Mouse (Mus musculus): ENCODE measurements around the gene Gucd1. TPM values are rescaled to one million over a fixed set of nuclear protein-coding genes. Genes with fewer than 3 reads are reported as not detected.
A peak's percentile ranks its signal among the peaks of the same experiment; 100 is the strongest.

The Gucd1 gene
- polyA plus RNA-seq, 1 experiment from 2014 or later = 40.4 TPM

DNA sequence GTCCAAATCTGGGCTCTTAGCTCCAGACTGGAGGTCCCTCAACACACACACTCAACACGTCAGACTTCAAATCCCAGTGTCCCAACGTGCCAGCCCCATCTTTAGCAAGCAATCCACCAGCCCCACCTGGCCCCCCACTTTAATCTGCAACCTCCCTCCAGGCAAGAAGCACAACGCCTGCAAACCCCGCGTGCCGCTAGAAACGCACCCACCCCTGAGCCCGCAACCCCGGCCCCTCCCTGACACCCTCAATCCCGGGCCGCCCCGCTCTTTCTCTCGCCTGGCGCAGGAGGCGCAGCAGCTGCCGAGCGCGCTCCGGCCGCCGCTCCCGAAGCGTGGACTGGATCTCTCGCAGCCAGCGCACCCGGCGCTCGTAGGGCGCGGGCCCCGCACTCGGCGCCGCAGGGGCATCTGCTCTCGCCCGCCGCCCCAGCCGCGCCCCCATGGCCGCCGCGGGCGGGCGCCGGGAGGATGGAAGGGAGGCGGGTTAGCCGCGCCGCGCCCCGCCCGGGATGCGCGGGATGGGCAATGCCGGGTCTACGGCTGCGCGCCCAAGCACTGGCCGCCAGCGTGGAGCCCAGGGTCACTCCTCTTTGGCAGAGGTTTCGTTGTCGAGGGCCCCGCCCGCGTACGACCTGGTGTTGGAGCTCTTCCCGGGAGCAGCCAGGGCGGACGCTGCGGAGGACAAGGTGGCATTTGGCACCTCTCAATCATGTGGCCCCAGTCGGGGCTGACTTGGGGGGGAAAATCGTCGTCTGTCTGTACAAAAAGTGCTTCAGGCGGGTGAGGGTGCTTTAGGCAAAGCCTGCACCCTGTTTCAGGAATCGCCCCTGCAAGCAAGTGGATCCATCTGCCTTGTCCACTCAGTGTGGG, 42.1 kb upstream of the Gucd1 start, which contains the start of gene Lrrc75b:
Lrrc75b (minus strand) TSS at position 655 of the 873 bp plus-strand sequence.
- Histone ChIP-seq H3K4me3 (ENCODE audit: low read depth, low read length) (peak within 1 kb of the TSS; percentile 58), H3K4me1 (replicated peaks; ENCODE audit: control insufficient read depth, insufficient read depth, low read length) (peaks cover 9% of the 10 kb centered on the region; the same call in 1 of the 2 replicates), H3K9me3 (ENCODE audit: control insufficient read depth, low read length) (no peaks in the 10 kb centered on the region), H3K27ac (ENCODE audit: low read depth) (no peak within 1 kb of the TSS), H3K36me3 (ENCODE audit: control insufficient read depth, insufficient read depth, low read length) (no peaks in the 10 kb centered on the region), H3K9ac (ENCODE audit: low read length) (peak within 1 kb of the TSS; percentile 51), H3K4me2 (ENCODE audit: low read length) (peak within 1 kb of the TSS; percentile 99), H3K27me3 (replicated peaks; ENCODE audit: control insufficient read depth, insufficient read depth, low read length) (peaks cover 29% of the 10 kb centered on the region)
- DNase-seq (ENCODE audit: low spot score) (no peak), ATAC-seq (replicated peaks; ENCODE audit: low FRiP score, low TSS enrichment, low read depth) (peak; percentile 56; the same call in 1 of the 2 replicates)
- WGBS = 1% methylated on average over 74 of the region's 75 CpGs

DNA sequence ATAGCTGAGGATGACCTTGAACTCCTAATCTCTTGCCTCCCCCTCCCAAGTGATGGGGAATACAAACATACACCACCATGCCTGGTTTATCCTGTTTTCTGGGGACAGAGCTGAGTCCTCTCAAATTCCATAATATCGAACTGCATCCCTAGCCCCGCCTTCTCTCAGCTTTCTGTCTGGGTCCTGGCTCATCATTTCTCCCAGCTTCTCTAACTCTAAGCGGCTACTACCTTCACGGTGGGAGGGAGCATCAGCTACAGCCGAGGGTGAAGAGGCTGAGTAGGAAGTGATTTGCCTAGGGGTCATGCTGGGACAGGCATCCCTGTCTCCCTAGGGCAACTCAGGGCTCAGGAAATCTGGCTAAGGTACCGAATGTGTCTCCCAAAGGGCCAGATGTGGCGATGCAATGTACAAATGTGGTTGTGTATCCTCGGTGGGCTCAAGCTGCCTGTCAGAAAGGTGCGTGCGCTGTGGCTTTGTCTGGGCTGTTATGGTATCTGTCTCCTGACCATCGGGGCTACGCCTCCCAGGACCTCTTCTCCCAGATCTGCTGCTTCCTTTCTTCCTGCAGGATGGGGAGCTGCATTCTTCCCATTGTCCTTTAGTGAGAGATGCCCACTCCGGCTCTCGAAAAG, 41.4 kb upstream of the Gucd1 start:
- 3% methylated on average over 14 of the region's 14 CpGs for WGBS
- peak overlapping the region; percentile 99 for H3K4me2 ChIP-seq (ENCODE audit: low read length)
- DNase-seq (ENCODE audit: low spot score) = no peak
- H3K9ac ChIP-seq (ENCODE audit: low read length) = no peak overlapping the region; the same call in 1 of the 2 replicates
- no peak for ATAC-seq (replicated peaks; ENCODE audit: low FRiP score, low TSS enrichment, low read depth)
- H3K27me3 ChIP-seq (replicated peaks; ENCODE audit: control insufficient read depth, insufficient read depth, low read length) = peaks cover 29% of the 10 kb centered on the region
- H3K4me1 ChIP-seq (replicated peaks; ENCODE audit: control insufficient read depth, insufficient read depth, low read length) = peaks cover 9% of the 10 kb centered on the region; the same call in 1 of the 2 replicates
- no peak overlapping the region for H3K27ac ChIP-seq (ENCODE audit: low read depth)
- H3K36me3 ChIP-seq (ENCODE audit: control insufficient read depth, insufficient read depth, low read length) = no peaks in the 10 kb centered on the region
- H3K9me3 ChIP-seq (ENCODE audit: control insufficient read depth, low read length) = no peaks in the 10 kb centered on the region
- H3K4me3 ChIP-seq (ENCODE audit: low read depth, low read length) = peak overlapping the region; percentile 58

DNA sequence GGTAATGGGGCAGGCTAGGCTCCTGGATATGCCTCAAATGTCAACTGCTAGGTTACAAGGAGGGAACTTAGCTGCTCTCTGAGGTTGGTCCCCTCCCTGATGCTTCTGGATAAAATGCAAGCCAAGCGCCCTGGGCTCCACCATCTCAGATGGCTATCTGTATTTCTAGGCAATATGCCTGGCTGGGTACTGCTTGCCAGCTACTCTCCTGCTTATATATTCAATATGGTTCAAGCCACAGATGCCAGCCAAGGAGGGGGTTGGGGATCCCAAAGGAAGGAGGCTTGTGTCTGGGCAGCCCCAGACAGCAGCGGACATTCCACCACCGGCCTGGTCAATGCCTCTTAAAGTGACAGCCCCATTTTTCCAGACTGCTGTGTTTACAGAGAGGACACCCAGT, 40.7 kb upstream of the Gucd1 start:
- WGBS = 26% methylated on average over 3 of the region's 3 CpGs
- ATAC-seq (replicated peaks; ENCODE audit: low FRiP score, low TSS enrichment, low read depth) (no peak), DNase-seq (ENCODE audit: low spot score) (no peak)
- Histone ChIP-seq H3K4me2 (ENCODE audit: low read length) (no peak overlapping the region), H3K27me3 (replicated peaks; ENCODE audit: control insufficient read depth, insufficient read depth, low read length) (peaks cover 29% of the 10 kb centered on the region), H3K9me3 (ENCODE audit: control insufficient read depth, low read length) (no peaks in the 10 kb centered on the region), H3K4me3 (ENCODE audit: low read depth, low read length) (no peak overlapping the region), H3K27ac (ENCODE audit: low read depth) (no peak overlapping the region), H3K4me1 (replicated peaks; ENCODE audit: control insufficient read depth, insufficient read depth, low read length) (peaks cover 9% of the 10 kb centered on the region; the same call in 1 of the 2 replicates), H3K9ac (ENCODE audit: low read length) (no peak overlapping the region), H3K36me3 (ENCODE audit: control insufficient read depth, insufficient read depth, low read length) (no peaks in the 10 kb centered on the region)

DNA sequence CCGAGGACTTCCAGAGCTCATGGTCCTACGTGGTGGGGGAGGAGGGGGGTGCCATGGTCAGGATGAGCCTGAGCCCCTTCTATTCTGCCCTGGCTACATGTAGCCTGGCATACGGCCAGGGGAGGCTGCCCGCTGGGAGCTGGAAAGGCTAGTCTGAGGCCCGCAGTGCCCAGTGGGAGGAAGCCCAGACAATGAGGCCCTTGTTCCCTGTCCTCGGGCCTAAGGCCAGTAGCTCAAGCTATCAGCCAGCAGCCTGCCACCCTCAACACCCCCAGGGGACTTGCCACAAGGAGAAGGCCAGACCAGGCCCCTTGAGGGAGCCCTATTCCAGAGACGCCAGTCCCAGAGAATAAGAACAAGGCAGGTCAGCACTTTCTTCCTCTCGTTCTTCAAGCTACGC, 38.3 kb upstream of the Gucd1 start:
- no peak overlapping the region for H3K4me3 ChIP-seq (ENCODE audit: low read depth, low read length)
- DNase-seq (ENCODE audit: low spot score) (no peak), ATAC-seq (replicated peaks; ENCODE audit: low FRiP score, low TSS enrichment, low read depth) (no peak)
- no peak overlapping the region for H3K27ac ChIP-seq (ENCODE audit: low read depth)
- no peaks in the 10 kb centered on the region for H3K36me3 ChIP-seq (ENCODE audit: control insufficient read depth, insufficient read depth, low read length)
- WGBS = 67% methylated on average over 9 of the region's 9 CpGs
- peaks cover 17% of the 10 kb centered on the region for H3K4me1 ChIP-seq (replicated peaks; ENCODE audit: control insufficient read depth, insufficient read depth, low read length)
- H3K9ac ChIP-seq (ENCODE audit: low read length) = no peak overlapping the region
- H3K4me2 ChIP-seq (ENCODE audit: low read length) = no peak overlapping the region
- H3K9me3 ChIP-seq (ENCODE audit: control insufficient read depth, low read length) = no peaks in the 10 kb centered on the region
- H3K27me3 ChIP-seq (replicated peaks; ENCODE audit: control insufficient read depth, insufficient read depth, low read length) = peaks cover 20% of the 10 kb centered on the region

DNA sequence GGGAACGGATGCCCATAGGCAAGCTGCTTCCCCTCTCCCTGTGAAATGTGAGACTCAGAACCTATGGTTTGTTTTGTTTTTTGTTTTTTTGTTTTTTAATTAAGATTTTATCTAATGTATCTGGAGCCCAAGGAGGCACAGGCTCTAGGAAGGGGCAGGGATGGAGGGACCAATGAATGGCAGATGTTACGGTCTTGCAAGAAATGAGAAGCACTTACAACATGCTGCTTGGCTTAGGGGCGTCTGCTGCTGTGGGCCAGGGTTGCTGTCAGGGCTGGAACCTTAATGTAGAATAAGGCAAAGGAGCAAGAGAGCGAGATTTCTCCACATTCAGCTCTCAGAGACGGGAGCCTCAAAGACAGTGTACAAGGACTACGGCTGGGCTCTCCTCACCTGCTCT, 37.8 kb upstream of the Gucd1 start:
- H3K4me1 ChIP-seq (replicated peaks; ENCODE audit: control insufficient read depth, insufficient read depth, low read length) = peaks cover 19% of the 10 kb centered on the region
- H3K9me3 ChIP-seq (ENCODE audit: control insufficient read depth, low read length) = no peaks in the 10 kb centered on the region
- DNase-seq (ENCODE audit: low spot score) (no peak), ATAC-seq (replicated peaks; ENCODE audit: low FRiP score, low TSS enrichment, low read depth) (no peak)
- 81% methylated on average over 6 of the region's 6 CpGs for WGBS
- no peak overlapping the region for H3K27ac ChIP-seq (ENCODE audit: low read depth)
- no peak overlapping the region for H3K4me3 ChIP-seq (ENCODE audit: low read depth, low read length)
- no peaks in the 10 kb centered on the region for H3K36me3 ChIP-seq (ENCODE audit: control insufficient read depth, insufficient read depth, low read length)
- no peak overlapping the region for H3K4me2 ChIP-seq (ENCODE audit: low read length)
- no peak overlapping the region for H3K9ac ChIP-seq (ENCODE audit: low read length)
- peaks cover 16% of the 10 kb centered on the region for H3K27me3 ChIP-seq (replicated peaks; ENCODE audit: control insufficient read depth, insufficient read depth, low read length)

DNA sequence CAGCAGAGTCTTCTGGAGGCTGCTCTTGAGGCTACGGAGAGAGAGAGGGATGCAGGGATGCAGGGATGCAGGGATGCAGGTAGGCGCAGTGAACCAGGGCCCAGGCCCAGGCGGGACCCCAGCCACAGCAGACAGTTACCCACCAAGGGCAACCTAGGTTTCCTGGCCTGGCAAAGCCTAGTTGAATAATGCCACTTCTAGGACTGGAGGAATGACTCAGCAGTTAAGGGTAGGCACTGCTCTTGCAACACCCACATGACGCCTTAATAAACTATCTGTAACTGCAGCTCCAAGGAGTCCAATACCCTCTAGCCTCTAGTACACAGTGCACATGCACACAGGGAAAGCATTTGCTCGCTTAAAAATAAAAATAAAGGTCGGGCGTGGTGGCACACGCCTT, 36.3 kb upstream of the Gucd1 start:
- Histone ChIP-seq H3K36me3 (ENCODE audit: control insufficient read depth, insufficient read depth, low read length) (no peaks in the 10 kb centered on the region), H3K4me3 (ENCODE audit: low read depth, low read length) (no peak overlapping the region), H3K27ac (ENCODE audit: low read depth) (no peak overlapping the region), H3K4me2 (ENCODE audit: low read length) (no peak overlapping the region), H3K9ac (ENCODE audit: low read length) (no peak overlapping the region), H3K4me1 (replicated peaks; ENCODE audit: control insufficient read depth, insufficient read depth, low read length) (peaks cover 20% of the 10 kb centered on the region), H3K27me3 (replicated peaks; ENCODE audit: control insufficient read depth, insufficient read depth, low read length) (peaks cover 2% of the 10 kb centered on the region; the same call in 1 of the 2 replicates), H3K9me3 (ENCODE audit: control insufficient read depth, low read length) (no peaks in the 10 kb centered on the region)
- no peak for DNase-seq (ENCODE audit: low spot score)
- WGBS = 89% methylated on average over 8 of the region's 8 CpGs
- no peak for ATAC-seq (replicated peaks; ENCODE audit: low FRiP score, low TSS enrichment, low read depth)

DNA sequence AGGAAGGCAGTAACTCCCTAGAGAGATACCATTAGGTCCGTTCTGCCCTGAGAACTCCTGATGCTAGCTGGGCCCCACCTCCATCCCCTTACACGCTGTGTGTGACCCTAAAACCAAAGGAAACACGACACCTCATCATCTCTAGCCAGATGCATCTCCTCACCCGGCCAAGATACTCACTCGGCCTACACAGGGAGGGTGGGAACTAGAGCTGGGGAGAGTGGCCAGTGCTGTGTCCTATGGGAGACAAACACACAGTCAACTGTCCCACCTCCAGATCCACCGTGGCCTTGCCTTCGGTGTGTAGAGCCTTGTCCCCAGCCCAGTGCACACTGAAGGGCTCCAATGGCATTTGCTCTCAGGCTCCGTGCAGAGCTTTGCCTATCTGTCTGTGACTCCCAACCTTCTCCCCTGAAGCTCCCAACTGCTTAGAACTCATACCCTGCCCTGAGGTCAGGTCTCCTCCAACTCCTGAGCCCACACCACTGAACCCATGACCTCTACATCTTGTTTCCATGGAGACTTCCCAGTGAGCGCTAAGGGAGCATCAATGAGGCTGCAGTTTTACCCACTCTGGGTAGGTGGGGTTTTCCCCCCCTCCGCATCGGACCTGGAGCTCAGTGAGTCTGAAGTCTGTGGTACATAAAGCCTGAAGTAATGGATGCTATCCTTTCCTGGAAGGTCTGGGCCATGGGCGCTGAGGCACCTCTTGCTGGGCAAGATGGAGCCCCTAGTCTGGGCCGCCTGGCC, 35.1 kb upstream of the Gucd1 start:
- Histone ChIP-seq H3K9ac (ENCODE audit: low read length) (no peak overlapping the region), H3K27ac (ENCODE audit: low read depth) (no peak overlapping the region), H3K36me3 (ENCODE audit: control insufficient read depth, insufficient read depth, low read length) (no peaks in the 10 kb centered on the region), H3K9me3 (ENCODE audit: control insufficient read depth, low read length) (no peaks in the 10 kb centered on the region), H3K4me1 (replicated peaks; ENCODE audit: control insufficient read depth, insufficient read depth, low read length) (peaks cover 27% of the 10 kb centered on the region), H3K27me3 (replicated peaks; ENCODE audit: control insufficient read depth, insufficient read depth, low read length) (no peaks in the 10 kb centered on the region), H3K4me2 (ENCODE audit: low read length) (no peak overlapping the region), H3K4me3 (ENCODE audit: low read depth, low read length) (no peak overlapping the region)
- DNase-seq (ENCODE audit: low spot score) (no peak), ATAC-seq (replicated peaks; ENCODE audit: low FRiP score, low TSS enrichment, low read depth) (no peak)
- WGBS = 64% methylated on average over 13 of the region's 13 CpGs

DNA sequence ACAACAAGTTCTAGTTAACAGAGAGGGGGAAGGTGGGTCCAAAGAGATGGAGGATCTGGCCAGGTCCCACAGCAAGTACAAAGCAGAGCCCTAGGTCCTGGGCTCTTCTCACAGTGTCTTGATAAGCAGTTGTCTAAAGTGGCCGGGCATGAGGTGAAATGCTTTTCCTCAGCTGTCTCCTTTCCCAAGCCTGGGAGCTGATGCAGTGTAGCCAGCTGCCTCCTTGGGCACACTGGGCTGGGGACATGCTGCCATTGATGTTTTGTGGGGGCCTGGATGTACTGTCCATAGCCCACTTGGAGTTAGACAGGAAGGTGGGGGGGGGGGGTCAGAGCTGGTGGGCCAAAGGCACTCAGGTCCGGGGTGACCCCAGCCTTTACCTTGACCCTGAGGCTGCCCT, 34.3 kb upstream of the Gucd1 start:
- H3K4me1 ChIP-seq (replicated peaks; ENCODE audit: control insufficient read depth, insufficient read depth, low read length) = peaks cover 27% of the 10 kb centered on the region

More for the DNA sequence above, 34.3 kb upstream of the Gucd1 start:
- Histone ChIP-seq H3K27ac (ENCODE audit: low read depth) (no peak overlapping the region), H3K36me3 (ENCODE audit: control insufficient read depth, insufficient read depth, low read length) (no peaks in the 10 kb centered on the region), H3K4me2 (ENCODE audit: low read length) (no peak overlapping the region), H3K9ac (ENCODE audit: low read length) (no peak overlapping the region), H3K4me3 (ENCODE audit: low read depth, low read length) (no peak overlapping the region), H3K9me3 (ENCODE audit: control insufficient read depth, low read length) (no peaks in the 10 kb centered on the region), H3K27me3 (replicated peaks; ENCODE audit: control insufficient read depth, insufficient read depth, low read length) (no peaks in the 10 kb centered on the region)
- no peak for DNase-seq (ENCODE audit: low spot score)
- 66% methylated on average over 2 of the region's 2 CpGs for WGBS
- ATAC-seq (replicated peaks; ENCODE audit: low FRiP score, low TSS enrichment, low read depth) = no peak

Measured in intestine, embryonic 14.5 days (tissue).